Mouse (Mus musculus) cerebellum, adult (tissue): ENCODE data around the gene Lrrc56.
A peak's percentile ranks its signal among the peaks of the same experiment; 100 is the strongest.
"Not testable (repeated sequence)": the region's sequence is repeated elsewhere in the genome, so short reads cannot be mapped to it uniquely, and the experiment has no call there.

Source experiments
- ATAC-seq: cut with Nextera tagmentation; 2 replicates; pipeline ENCODE4 v1.9.2; 2017; ENCODE audit warnings: mild to moderate bottlenecking, moderate library complexity, mixed read lengths; ENCODE audit not compliant: insufficient number of reproducible peaks, low FRiP score, low TSS enrichment

Gene Lrrc56

DNA sequence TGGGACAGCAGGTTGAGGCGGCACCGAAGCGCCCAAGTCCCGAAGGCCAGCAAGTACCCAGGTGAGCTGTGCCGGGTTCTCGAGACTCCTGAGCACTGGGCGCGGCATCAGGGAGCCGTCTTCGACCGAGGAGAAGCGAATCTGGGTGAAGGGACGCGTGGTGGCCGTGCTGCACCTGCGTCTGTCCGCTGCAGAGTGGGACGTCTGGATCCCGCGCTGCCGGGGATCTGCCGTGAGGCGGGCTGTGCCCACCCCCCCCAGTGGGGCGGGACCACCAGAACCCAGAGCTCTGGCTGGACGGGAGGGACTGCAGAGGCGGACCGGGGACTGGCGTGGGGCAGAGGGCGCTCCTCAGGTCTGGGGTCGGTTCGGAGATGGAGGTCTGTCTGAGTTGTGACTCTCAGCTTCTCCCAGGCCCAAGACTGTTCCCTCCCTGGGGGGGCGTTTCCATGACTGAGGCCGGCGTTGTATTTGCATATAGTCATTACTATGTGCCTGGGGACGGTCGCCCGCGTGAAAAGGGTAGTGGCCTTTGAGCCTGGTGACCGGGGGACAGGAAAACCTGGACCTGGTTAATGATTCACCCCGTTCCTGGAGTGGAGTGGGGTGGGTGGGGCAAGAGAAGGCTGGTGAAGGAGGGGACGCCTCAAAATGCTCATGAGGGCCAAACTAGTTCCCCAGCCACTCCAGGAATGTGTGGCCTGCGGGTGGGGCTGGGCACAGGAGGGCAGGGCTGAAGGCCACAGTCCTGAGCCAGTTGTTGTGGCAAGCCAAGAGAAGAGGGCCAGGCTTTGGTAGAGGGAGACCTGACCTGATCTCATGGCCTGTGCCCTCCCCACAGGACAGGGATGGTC lies 22.1 kb downstream of the Lrrc56 start:
- no peak; the same call in 1 of the 2 replicates for ATAC-seq

GRCm38 (mm10) chr7:141216894-141217293 lies 22.9 kb downstream of the Lrrc56 start:
- ATAC-seq, result no peak

DNA sequence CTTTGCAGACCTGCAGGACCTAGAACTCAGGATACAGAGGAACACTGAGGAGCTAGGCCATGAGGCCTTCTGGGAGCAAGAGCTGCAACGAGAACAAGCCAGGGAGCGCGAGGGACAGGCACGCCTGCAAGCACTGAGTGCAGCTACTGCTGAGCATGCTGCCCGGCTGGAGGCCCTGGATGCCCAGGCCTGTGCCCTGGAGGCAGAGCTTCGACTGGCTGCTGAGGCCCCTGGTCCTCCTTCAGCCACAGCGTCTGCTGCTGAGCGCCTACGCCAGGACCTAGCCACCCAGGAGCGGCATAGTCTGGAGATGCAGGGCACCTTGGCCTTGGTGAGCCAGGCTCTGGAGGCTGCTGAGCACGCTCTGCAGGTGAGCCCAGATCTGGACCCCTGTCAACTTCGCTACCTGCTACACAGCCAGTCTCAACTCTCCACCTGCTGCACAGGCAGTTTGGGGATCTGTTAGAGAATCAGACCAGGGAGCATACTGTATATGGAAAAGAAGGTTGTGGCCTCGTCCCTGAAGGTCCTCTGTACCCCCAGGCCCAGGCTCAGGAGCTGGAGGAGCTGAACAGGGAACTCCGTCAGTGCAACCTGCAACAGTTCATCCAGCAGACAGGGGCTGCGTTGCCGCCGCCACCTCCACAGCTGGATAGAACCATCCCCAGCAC lies 23.5 kb downstream of the Lrrc56 start:
- ATAC-seq, result no peak

- no peak for ATAC-seq
These were observed 24.2 kb downstream of the Lrrc56 start for GRCm38 (mm10) chr7:141218141-141218540.

DNA sequence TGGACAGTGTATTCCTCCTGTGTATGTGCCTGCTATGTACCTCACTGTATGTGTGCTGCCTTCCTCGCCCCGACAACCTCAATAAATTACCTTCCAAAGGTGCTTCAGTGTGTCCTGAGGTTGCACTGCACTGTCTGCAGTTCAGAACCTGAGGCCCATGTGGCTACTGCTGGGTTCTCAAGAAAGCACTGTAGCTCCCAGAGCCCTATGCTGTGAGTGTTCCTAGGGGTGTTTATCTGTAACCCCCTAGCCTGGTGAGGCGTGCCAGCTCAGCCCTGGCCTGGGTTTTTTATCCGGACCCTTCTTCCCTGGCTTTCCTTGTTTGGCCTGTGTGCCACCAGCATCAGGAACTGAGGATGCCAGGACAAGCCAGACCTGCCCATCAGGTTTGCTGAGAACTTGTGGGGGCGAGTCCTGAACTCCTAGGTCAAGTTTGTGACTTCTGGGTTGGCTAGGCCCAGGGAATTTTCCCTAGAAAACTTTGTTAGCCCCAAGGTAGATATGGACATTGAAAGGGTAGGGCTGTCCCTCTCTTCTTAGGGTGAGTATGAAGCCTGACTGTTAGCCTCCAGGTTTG lies 24.7 kb downstream of the Lrrc56 start:
- no peak for ATAC-seq

DNA sequence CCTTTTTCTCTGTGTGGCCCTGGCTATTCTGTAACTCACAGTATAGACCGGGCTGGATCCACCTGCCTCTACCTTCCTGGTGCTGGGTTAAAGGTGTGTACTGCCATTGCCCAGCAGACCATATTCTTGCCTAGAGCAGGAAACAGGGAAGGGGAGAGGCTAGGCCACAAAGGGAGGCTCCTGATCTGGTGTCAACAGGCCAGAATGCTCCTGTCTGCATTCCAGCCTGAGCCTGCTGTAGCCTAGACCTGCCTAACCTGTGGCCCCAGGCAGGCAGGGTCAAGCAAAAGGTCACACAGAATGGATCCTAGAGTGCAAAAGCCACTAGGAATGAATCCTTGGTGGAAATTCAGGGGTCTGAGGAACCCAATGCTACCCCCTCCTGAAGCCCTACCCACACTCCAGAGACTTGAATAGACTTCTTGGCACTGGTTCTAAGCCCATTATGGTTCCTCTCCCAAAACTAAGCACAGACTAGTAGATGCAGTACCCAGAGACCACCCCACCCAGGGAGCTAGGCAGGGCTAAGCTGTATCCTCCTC lies 25.7 kb downstream of the Lrrc56 start:
- ATAC-seq, result no peak

GRCm38 (mm10) chr7:141220377-141220776 lies 26.4 kb downstream of the Lrrc56 start:
- no peak for ATAC-seq

- ATAC-seq, result peak; percentile 87
These were observed 27.5 kb downstream of the Lrrc56 start for GRCm38 (mm10) chr7:141221249-141222125.

DNA sequence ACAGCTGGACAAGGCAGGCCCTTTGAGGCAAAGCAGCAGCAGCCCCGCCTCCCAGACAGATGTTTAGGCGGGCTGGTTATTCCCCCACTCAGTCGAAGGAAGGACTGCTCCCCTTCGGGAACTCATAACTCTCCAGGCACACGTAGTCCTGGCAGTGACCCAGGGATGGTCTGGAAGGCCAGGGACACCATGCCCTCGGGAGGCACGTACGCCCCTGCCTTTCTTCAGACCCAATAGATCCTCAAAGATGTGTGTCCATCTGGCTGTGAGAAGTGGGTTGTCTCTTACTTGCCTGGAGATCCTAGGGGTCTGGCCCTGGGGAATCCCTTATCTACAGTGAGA lies 28.1 kb downstream of the Lrrc56 start:
- 0 out of 2 replicates have a peak, but pooled peaks have one; percentile 9 for ATAC-seq

- no peak for ATAC-seq
These were observed 28.8 kb downstream of the Lrrc56 start for GRCm38 (mm10) chr7:141222696-141223215.

DNA sequence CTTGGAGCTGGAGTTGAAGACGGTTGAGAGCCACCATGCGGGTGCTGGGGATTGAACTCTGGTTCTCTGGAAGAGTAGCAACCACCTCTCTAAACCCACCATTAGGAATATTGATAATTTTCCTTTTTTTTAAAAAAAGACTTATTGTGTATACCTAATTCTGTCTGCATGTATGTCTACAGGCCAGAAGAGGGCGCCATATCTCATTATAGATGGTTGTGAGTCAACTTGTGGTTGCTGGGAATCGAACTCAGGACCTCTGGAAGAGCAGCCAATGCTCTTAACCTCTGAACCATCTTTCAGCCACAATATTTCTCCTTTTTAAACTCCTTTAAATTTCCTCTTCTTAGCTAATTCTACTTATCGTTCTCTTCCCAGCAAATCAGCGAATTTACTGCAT lies 32.6 kb downstream of the Lrrc56 start:
- no peak for ATAC-seq

DNA sequence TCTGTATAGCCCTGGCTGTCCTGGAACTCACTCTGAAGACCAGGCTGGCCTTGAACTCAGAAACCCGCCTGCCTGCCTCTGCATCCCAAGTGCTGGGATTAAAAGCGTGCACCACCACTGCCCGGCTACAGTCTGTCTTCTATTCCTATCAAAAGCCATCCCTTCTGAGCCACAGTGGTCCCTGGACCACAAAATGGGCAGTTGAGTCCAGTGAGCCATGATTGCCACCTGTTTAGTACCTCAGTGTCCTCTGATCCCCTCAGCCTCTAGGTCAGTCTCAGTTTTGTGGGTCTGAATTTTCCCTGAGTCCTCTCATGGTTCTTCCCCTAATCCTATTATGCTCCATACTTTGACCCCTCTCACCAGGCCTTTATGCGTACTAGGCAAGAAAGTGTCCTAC lies 33.8 kb downstream of the Lrrc56 start:
- ATAC-seq, result no peak

GRCm38 (mm10) chr7:141228279-141229067 lies 34.5 kb downstream of the Lrrc56 start, which contains the start of gene Phrf1:
Phrf1 (plus strand) TSS chr7:141228784.
- ATAC-seq, result peak; percentile 93

DNA sequence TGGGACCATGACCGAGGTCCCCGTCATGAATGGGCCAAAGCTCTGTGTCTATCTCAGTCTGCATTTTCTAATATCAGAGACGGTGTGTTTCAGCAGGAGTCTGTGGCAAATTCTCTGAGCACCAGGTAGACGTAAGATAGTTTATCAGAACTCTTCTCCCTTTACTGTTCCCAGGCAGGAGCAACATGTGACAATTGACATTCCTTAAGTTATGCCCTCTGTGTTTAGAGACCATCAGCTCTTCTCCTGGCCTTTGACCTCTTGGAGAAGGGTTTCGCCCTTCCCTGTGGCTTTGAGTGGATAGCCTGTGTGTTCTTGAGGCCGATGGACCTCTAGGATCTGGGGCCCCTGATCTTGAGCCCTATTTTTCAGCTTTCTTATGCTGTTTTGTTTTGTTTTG lies 35.7 kb downstream of the Lrrc56 start:
- ATAC-seq, result no peak

DNA sequence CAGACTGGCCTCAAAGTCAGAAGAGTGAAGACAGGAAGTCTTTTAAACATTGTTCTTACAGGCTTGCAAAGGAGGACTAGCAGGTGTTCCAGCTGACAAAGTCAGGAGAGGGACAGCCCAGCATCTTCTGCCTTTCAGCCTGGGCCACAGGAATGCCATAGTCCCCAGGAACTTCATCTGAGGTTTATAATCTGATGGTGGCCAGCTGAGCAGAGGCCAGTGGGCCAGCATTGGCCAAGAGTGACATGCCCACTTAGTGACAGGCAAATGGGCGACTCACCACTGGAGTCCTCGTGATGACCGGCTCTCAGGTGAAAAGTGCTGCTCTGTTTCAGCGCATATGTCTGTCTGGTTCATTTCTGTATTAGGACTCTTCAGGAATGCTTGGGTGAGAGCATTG lies 36.6 kb downstream of the Lrrc56 start:
- no peak for ATAC-seq

GRCm38 (mm10) chr7:141231111-141231510 lies 37.2 kb downstream of the Lrrc56 start:
- no peak for ATAC-seq

DNA sequence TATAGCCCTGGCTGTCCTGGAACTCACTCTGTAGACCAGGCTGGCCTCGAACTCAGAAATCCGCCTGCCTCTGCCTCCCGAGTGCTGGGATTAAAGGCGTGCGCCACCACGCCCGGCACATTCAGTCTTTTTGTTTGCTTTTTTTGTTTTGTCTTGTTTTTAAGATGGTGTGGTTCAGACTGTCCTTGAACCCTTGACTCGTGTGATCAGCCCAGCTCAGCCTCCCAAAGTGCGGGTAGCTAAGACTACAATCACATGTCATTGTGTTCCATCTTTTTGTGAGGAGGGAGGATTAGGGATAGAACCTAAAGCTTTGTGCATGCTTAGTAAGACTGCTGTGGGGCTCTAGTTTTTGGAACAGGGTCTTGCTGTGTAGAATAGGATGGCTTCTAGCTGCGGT lies 37.6 kb downstream of the Lrrc56 start:
- ATAC-seq, result no peak

DNA sequence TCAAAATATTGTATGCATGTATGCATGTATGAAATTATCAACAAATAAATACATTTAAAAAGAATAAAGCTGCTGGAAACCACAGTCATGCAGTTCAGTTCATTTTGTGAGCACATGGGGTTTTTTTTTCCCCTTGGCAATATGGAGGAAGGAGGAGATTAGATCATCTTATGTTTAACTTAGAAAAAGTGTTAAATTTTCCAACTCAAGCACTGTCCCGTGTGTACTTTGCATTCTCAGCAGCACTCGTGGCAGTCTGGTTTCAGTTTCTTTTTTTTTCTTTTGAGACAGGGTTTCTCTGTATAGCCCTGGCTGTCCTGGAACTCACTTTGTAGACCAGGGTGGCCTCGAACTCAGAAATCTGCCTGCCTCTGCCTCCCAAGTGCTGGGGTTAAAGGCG lies 56.5 kb downstream of the Lrrc56 start:
- not testable (repeated sequence) for ATAC-seq

DNA sequence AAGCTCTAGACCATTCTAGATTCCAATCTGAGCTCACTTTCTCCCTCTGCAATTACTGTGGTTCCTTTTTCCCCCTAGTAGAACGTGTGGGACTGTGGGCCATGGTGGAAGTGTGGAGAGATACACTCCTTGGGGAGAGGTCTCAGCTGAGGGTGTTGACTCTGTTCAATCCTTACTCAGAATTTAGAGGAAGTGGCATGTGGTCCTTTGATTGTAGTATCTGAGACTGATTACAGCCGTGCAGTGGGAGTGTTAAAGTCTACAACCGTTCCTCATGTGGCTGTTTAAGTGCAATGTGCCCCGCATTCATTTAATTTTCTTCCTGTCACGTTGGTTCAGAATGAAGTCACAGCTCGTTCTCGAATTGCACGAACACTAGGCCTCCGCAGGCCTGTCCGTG lies 62.2 kb downstream of the Lrrc56 start:
- ATAC-seq, result no peak
